In genomic region chr5:125110196-125110595, GRCm38 (mm10) we compare ENCODE assay signal across 15 mouse cellular contexts.
DNase-seq lines count a peak whose midpoint lies in the region; ATAC-seq lines count a peak whose summit lies in the region.
"Had no signal": no experiment of that assay in that cellular context is flagged by ENCODE, and none has a peak within 500 bp of the region (broad histone marks: within the 10 kb centered on the region; RNA-seq: fewer than 3 reads in every experiment).

No protein-coding gene starts in this region.

- 83% methylated on average over 8 of the region's 8 CpGs for WGBS in heart, embryonic 10.5 days
- 89% methylated on average over 8 of the region's 8 CpGs for WGBS in midbrain, embryonic 14.5 days
- 79% methylated on average over 8 of the region's 8 CpGs for WGBS in midbrain, embryonic 10.5 days
- 43% methylated on average over 8 of the region's 8 CpGs for WGBS in limb, embryonic 13.5 days
- WGBS in neural tube, embryonic 15.5 days, result 69% methylated on average over 8 of the region's 8 CpGs
- WGBS in forebrain, embryonic 16.5 days, result 86% methylated on average over 8 of the region's 8 CpGs

- peaks cover 48% of the 10 kb centered on the region for H3K4me1 ChIP-seq in heart, embryonic 10.5 days
- peaks cover 22% of the 10 kb centered on the region for H3K4me1 ChIP-seq in midbrain, embryonic 14.5 days (ENCODE audit: control insufficient read depth, insufficient read depth, low read length)
- H3K4me1 ChIP-seq in midbrain, embryonic 10.5 days, result peaks cover 39% of the 10 kb centered on the region
- peaks cover 56% of the 10 kb centered on the region for H3K4me1 ChIP-seq in limb, embryonic 13.5 days
- H3K4me1 ChIP-seq in neural tube, embryonic 15.5 days, result peaks cover 49% of the 10 kb centered on the region
- peaks cover 33% of the 10 kb centered on the region for H3K4me1 ChIP-seq in forebrain, embryonic 16.5 days (replicated peaks; ENCODE audit: control insufficient read depth, insufficient read depth, low read length)

- no peaks in the 10 kb centered on the region for H3K27me3 ChIP-seq in heart, embryonic 10.5 days (ENCODE audit: insufficient read depth, poor library complexity, severe bottlenecking)
- H3K27me3 ChIP-seq in midbrain, embryonic 14.5 days (ENCODE audit: control insufficient read depth, insufficient read depth, low read length), result no peaks in the 10 kb centered on the region
- no peaks in the 10 kb centered on the region for H3K27me3 ChIP-seq in midbrain, embryonic 10.5 days (ENCODE audit: low read depth, poor library complexity, severe bottlenecking)
- H3K27me3 ChIP-seq in limb, embryonic 13.5 days, result no peaks in the 10 kb centered on the region
- H3K27me3 ChIP-seq in neural tube, embryonic 15.5 days (replicated peaks), result no peaks in the 10 kb centered on the region
- H3K27me3 ChIP-seq in forebrain, embryonic 16.5 days (replicated peaks; ENCODE audit: control insufficient read depth, insufficient read depth, low read length), result no peaks in the 10 kb centered on the region
- H3K27me3 ChIP-seq: liver, embryonic 13.5 days had no signal

- H3K9me3 ChIP-seq in heart, embryonic 10.5 days, result no peaks in the 10 kb centered on the region
- H3K9me3 ChIP-seq in midbrain, embryonic 14.5 days (ENCODE audit: control insufficient read depth, low read length), result no peaks in the 10 kb centered on the region
- H3K9me3 ChIP-seq in midbrain, embryonic 10.5 days (replicated peaks), result no peaks in the 10 kb centered on the region; the same call in 1 of the 2 replicates
- H3K9me3 ChIP-seq in limb, embryonic 13.5 days, result no peaks in the 10 kb centered on the region
- no peaks in the 10 kb centered on the region for H3K9me3 ChIP-seq in neural tube, embryonic 15.5 days (replicated peaks)
- no peaks in the 10 kb centered on the region for H3K9me3 ChIP-seq in forebrain, embryonic 16.5 days (ENCODE audit: control insufficient read depth, low read length)
- H3K9me3 ChIP-seq: liver, embryonic 13.5 days had no signal

- H3K27ac ChIP-seq in heart, embryonic 10.5 days, result peak overlapping the region; percentile 29; the same call in 1 of the 2 replicates
- 0 out of 2 replicates have a peak overlapping the region, but pooled peaks have one; percentile 68 for H3K27ac ChIP-seq in midbrain, embryonic 14.5 days (replicated peaks; ENCODE audit: low read depth, low read length)
- no peak overlapping the region for H3K27ac ChIP-seq in midbrain, embryonic 10.5 days (replicated peaks)
- peak overlapping the region; percentile 84; the same call in 1 of the 2 replicates for H3K27ac ChIP-seq in limb, embryonic 13.5 days
- peak overlapping the region; percentile 82 for H3K27ac ChIP-seq in neural tube, embryonic 15.5 days (replicated peaks)
- no peak overlapping the region for H3K27ac ChIP-seq in forebrain, embryonic 16.5 days (ENCODE audit: low read length)
- H3K27ac ChIP-seq: liver, embryonic 13.5 days had no signal

- H3K4me3 ChIP-seq in heart, embryonic 10.5 days, result no peak overlapping the region
- no peak overlapping the region for H3K4me3 ChIP-seq in midbrain, embryonic 14.5 days (replicated peaks; ENCODE audit: low read depth, low read length)
- no peak overlapping the region for H3K4me3 ChIP-seq in midbrain, embryonic 10.5 days
- H3K4me3 ChIP-seq in limb, embryonic 13.5 days, result no peak overlapping the region
- no peak overlapping the region for H3K4me3 ChIP-seq in neural tube, embryonic 15.5 days (replicated peaks)
- H3K4me3 ChIP-seq in forebrain, embryonic 16.5 days (replicated peaks; ENCODE audit: low read length), result no peak overlapping the region
- H3K4me3 ChIP-seq: liver, embryonic 13.5 days had no signal

- peaks cover 81% of the 10 kb centered on the region for H3K36me3 ChIP-seq in heart, embryonic 10.5 days
- H3K36me3 ChIP-seq in midbrain, embryonic 14.5 days (ENCODE audit: control insufficient read depth, insufficient read depth, low read length), result peaks cover 38% of the 10 kb centered on the region
- H3K36me3 ChIP-seq in midbrain, embryonic 10.5 days, result peaks cover 95% of the 10 kb centered on the region
- peaks cover 74% of the 10 kb centered on the region for H3K36me3 ChIP-seq in limb, embryonic 13.5 days
- peaks cover 34% of the 10 kb centered on the region for H3K36me3 ChIP-seq in neural tube, embryonic 15.5 days
- H3K36me3 ChIP-seq in forebrain, embryonic 16.5 days (ENCODE audit: control insufficient read depth, insufficient read depth), result peaks cover 11% of the 10 kb centered on the region

- H3K4me2 ChIP-seq in midbrain, embryonic 14.5 days (ENCODE audit: low read length), result no peak overlapping the region
- no peak overlapping the region for H3K4me2 ChIP-seq in limb, embryonic 13.5 days (replicated peaks)
- no peak overlapping the region for H3K4me2 ChIP-seq in neural tube, embryonic 15.5 days
- H3K4me2 ChIP-seq in forebrain, embryonic 16.5 days (ENCODE audit: low read length), result no peak overlapping the region
- H3K4me2 ChIP-seq: liver, embryonic 13.5 days had no signal

- ATAC-seq in midbrain, embryonic 14.5 days (ENCODE audit: low FRiP score, low TSS enrichment), result no peak
- no peak for ATAC-seq in limb, embryonic 13.5 days (ENCODE audit: low FRiP score, low read depth)
- ATAC-seq in neural tube, embryonic 15.5 days (ENCODE audit: low FRiP score), result no peak
- ATAC-seq in forebrain, embryonic 16.5 days, result no peak
- ATAC-seq: inflammation-experienced regulatory T-cells, adult 6 months; lung, postnatal 0 days had no signal

- H3K9ac ChIP-seq in midbrain, embryonic 14.5 days (replicated peaks; ENCODE audit: low read length), result no peak overlapping the region
- H3K9ac ChIP-seq in limb, embryonic 13.5 days, result no peak overlapping the region
- no peak overlapping the region for H3K9ac ChIP-seq in neural tube, embryonic 15.5 days (replicated peaks)
- H3K9ac ChIP-seq in forebrain, embryonic 16.5 days (replicated peaks; ENCODE audit: low read depth, low read length), result no peak overlapping the region
- H3K9ac ChIP-seq: liver, embryonic 13.5 days had no signal

- DNase-seq in heart, embryonic 10.5 days (ENCODE audit: low spot score), result no peak
- no peak for DNase-seq in heart, adult 8-10 months (ENCODE audit: low spot score)
- no peak for DNase-seq in midbrain, embryonic 14.5 days
- DNase-seq in midbrain, embryonic 10.5 days (ENCODE audit: low spot score), result no peak
- no peak for DNase-seq in adrenal gland, postnatal 4 days (ENCODE audit: low spot score in 2 of 2)
- DNase-seq: adrenal gland, adult 2 months; cerebellum, adult 9-10 months; heart, adult 11 months; liver, embryonic 13.5 days; right cerebral cortex, postnatal 25 days had no signal

Comparison
In these comparisons a context has a peak if more than half of its experiments do, and no peak if none do; other contexts are left out.
1. H3K27ac ChIP-seq: peak in heart, embryonic 10.5 days (single experiment), midbrain, embryonic 14.5 days (single experiment), limb, embryonic 13.5 days (single experiment) and neural tube, embryonic 15.5 days (single experiment); none in midbrain, embryonic 10.5 days (single experiment) and forebrain, embryonic 16.5 days (single experiment).